Mouse (Mus musculus) kidney, postnatal 0 days (tissue): Measurements from ENCODE around the gene Atg7. TPM values are rescaled to one million over a fixed set of nuclear protein-coding genes. Genes with fewer than 3 reads are reported as not detected.

Experiments
- ATAC-seq: fragments of 200-750 bp; cut with Nextera tagmentation; replicated peaks from 2 replicates; pipeline ENCODE4 v1.8.0; 2017; ENCODE audit warnings: low read depth, moderate number of reproducible peaks, moderate TSS enrichment, moderate library complexity; ENCODE audit not compliant: low FRiP score
- DNase-seq: peaks from one replicate; pipeline ENCODE4 v3.0.0-alpha.2; 2016; ENCODE audit warnings: low spot score
- H3K27ac ChIP-seq: fragments of 300-500 bp; sonication (generic); 2 replicates; pipeline ENCODE4 v1.5.1; 2014; ENCODE audit warnings: mild to moderate bottlenecking
- H3K27me3 ChIP-seq: fragments of 300-500 bp; sonication (generic); 2 replicates; pipeline ENCODE4 v1.6.1; 2014; ENCODE audit warnings: low read length, mixed read lengths; ENCODE audit not compliant: insufficient read depth
- H3K36me3 ChIP-seq: fragments of 300-500 bp; sonication (generic); 2 replicates; pipeline ENCODE4 v1.6.1; 2014; ENCODE audit warnings: low read length, mixed read lengths; ENCODE audit not compliant: insufficient read depth
- H3K4me1 ChIP-seq: fragments of 300-500 bp; sonication (generic); replicated peaks from 2 replicates; pipeline ENCODE4 v1.6.1; 2014; ENCODE audit warnings: antibody characterized with exemption, low read length, mixed read lengths; ENCODE audit not compliant: insufficient read depth
- H3K4me2 ChIP-seq: fragments of 300-500 bp; sonication (generic); 2 replicates; pipeline ENCODE4 v1.6.1; 2014; ENCODE audit warnings: mild to moderate bottlenecking, low read length, moderate library complexity, mixed read lengths
- H3K4me3 ChIP-seq: fragments of 300-500 bp; sonication (generic); replicated peaks from 2 replicates; pipeline ENCODE4 v1.5.1; 2014; ENCODE audit warnings: low read depth, low read length
- H3K9ac ChIP-seq: fragments of 300-500 bp; sonication (generic); 2 replicates; pipeline ENCODE4 v1.6.1; 2014; ENCODE audit warnings: low read depth, low read length
- H3K9me3 ChIP-seq: fragments of 300-500 bp; sonication (generic); replicated peaks from 2 replicates; pipeline ENCODE4 v1.6.1; 2016; ENCODE audit warnings: low read length, inconsistent platforms, mixed read lengths
- CTCF ChIP-seq: IDR thresholded peaks from 2 replicates; pipeline ENCODE4 v1.5.1; 2016; ENCODE audit warnings: antibody characterized with exemption, low read depth, mild to moderate bottlenecking, moderate library complexity
- WGBS: fragments of 180-500 bp; shearing (Covaris S2); extraction: QIAGEN DNeasy Blood & Tissue Kit; methylation state at CpG from one replicate; pipeline ENCODE4 v1.1.7; 2014; 5-methylcytosine and 5-hydroxymethylcytosine counted together
- polyA plus RNA-seq: library from polyadenylated mRNA; unstranded; fragments of >200 nt; fragmentation: Nextera tagmentation; extraction: Ambion mirVana; gene quantifications from 2 replicates; pipeline ENCODE4 v1.2.1, GENCODE M21; 2015

Gene Atg7
- polyA plus RNA-seq, 1 experiment from 2014 or later: 19.7 TPM

GRCm38 (mm10) chr6:114893427-114894209 lies 250.7 kb downstream of the Atg7 start:
- Histone ChIP-seq H3K4me1 (peaks cover 29% of the 10 kb centered on the region), H3K36me3 (0 out of 2 replicates have a peak, but pooled peaks cover 8% of the 10 kb centered on the region), H3K27me3 (no peaks in the 10 kb centered on the region), H3K4me2 (no peak overlapping the region), H3K9ac (0 out of 2 replicates have a peak overlapping the region, but pooled peaks have one; percentile 3), H3K9me3 (no peaks in the 10 kb centered on the region), H3K27ac (no peak overlapping the region), H3K4me3 (no peak overlapping the region)
- no peak for TF ChIP-seq CTCF
- DNase-seq: no peak
- WGBS: 65% methylated on average over 20 of the region's 20 CpGs
- ATAC-seq: no peak

- H3K27me3 ChIP-seq: no peaks in the 10 kb centered on the region
- H3K4me3 ChIP-seq: no peak overlapping the region
- no peak overlapping the region for H3K4me2 ChIP-seq
- no peak overlapping the region for H3K27ac ChIP-seq
- H3K9ac ChIP-seq: no peak overlapping the region
- peaks cover 24% of the 10 kb centered on the region for H3K4me1 ChIP-seq
- TF ChIP-seq CTCF: peak; percentile 37; the same call in 1 of the 2 replicates
- 0 out of 2 replicates have a peak, but pooled peaks cover 8% of the 10 kb centered on the region for H3K36me3 ChIP-seq
- DNase-seq: no peak
- ATAC-seq: no peak
- H3K9me3 ChIP-seq: no peaks in the 10 kb centered on the region
- 51% methylated on average over 4 of the region's 4 CpGs for WGBS
Measured at GRCm38 (mm10) chr6:114894548-114895106, 251.7 kb downstream of the Atg7 start.

- Histone ChIP-seq H3K4me3 (no peak overlapping the region), H3K36me3 (0 out of 2 replicates have a peak, but pooled peaks cover 6% of the 10 kb centered on the region), H3K9ac (no peak overlapping the region), H3K27me3 (no peaks in the 10 kb centered on the region), H3K27ac (no peak overlapping the region), H3K9me3 (no peaks in the 10 kb centered on the region), H3K4me2 (no peak overlapping the region), H3K4me1 (peaks cover 29% of the 10 kb centered on the region)
- DNase-seq: no peak
- TF ChIP-seq CTCF: no peak
- no peak for ATAC-seq
- WGBS: 87% methylated on average over 7 of the region's 7 CpGs
Measured at GRCm38 (mm10) chr6:114895191-114895590, 252.3 kb downstream of the Atg7 start.

GRCm38 (mm10) chr6:114896281-114896680 lies 253.4 kb downstream of the Atg7 start:
- H3K9me3 ChIP-seq: no peaks in the 10 kb centered on the region
- no peaks in the 10 kb centered on the region for H3K27me3 ChIP-seq
- H3K27ac ChIP-seq: no peak overlapping the region
- H3K4me1 ChIP-seq: peaks cover 38% of the 10 kb centered on the region
- no peak for ATAC-seq
- 65% methylated on average over 2 of the region's 2 CpGs for WGBS
- H3K36me3 ChIP-seq: no peaks in the 10 kb centered on the region
- no peak overlapping the region for H3K9ac ChIP-seq
- H3K4me3 ChIP-seq: no peak overlapping the region
- DNase-seq: no peak
- H3K4me2 ChIP-seq: no peak overlapping the region
- TF ChIP-seq CTCF: no peak

- DNase-seq (no peak), ATAC-seq (no peak)
- TF ChIP-seq CTCF: no peak
- Histone ChIP-seq H3K4me1 (peaks cover 41% of the 10 kb centered on the region), H3K9ac (no peak overlapping the region), H3K9me3 (no peaks in the 10 kb centered on the region), H3K27ac (0 out of 2 replicates have a peak overlapping the region, but pooled peaks have one; percentile 72), H3K27me3 (no peaks in the 10 kb centered on the region), H3K36me3 (no peaks in the 10 kb centered on the region), H3K4me2 (no peak overlapping the region), H3K4me3 (no peak overlapping the region)
- WGBS: 93% methylated on average over 4 of the region's 4 CpGs
Measured at GRCm38 (mm10) chr6:114898949-114899348, 256.1 kb downstream of the Atg7 start.

GRCm38 (mm10) chr6:114899652-114900051 lies 256.8 kb downstream of the Atg7 start:
- Histone ChIP-seq H3K4me2 (peak overlapping the region; percentile 34), H3K36me3 (no peaks in the 10 kb centered on the region), H3K27me3 (no peaks in the 10 kb centered on the region), H3K9me3 (no peaks in the 10 kb centered on the region), H3K4me1 (peaks cover 41% of the 10 kb centered on the region), H3K9ac (no peak overlapping the region), H3K4me3 (no peak overlapping the region), H3K27ac (peak overlapping the region; percentile 72)
- TF ChIP-seq CTCF: no peak
- DNase-seq (peak; percentile 93), ATAC-seq (peak; percentile 44; the same call in 1 of the 2 replicates)
- 5% methylated on average over 7 of the region's 7 CpGs for WGBS
